Mouse (Mus musculus) cortical plate, adult 2 months (tissue): ENCODE data around the gene Gm11444.

Experiments used
- CTCF ChIP-seq: fragments of 200-500 bp; IDR thresholded peaks from 2 replicates; pipeline ENCODE4 v1.5.1; 2011; ENCODE audit warnings: mild to moderate bottlenecking, control low read depth, low read length; ENCODE audit not compliant: insufficient read depth; ENCODE audit errors: extremely low read depth
- POLR2A ChIP-seq: fragments of 200-500 bp; IDR thresholded peaks from 2 replicates; pipeline ENCODE4 v1.6.1; 2011; ENCODE audit warnings: mild to moderate bottlenecking, low read length, control low read depth; ENCODE audit not compliant: insufficient read depth; ENCODE audit errors: extremely low read depth

DNA sequence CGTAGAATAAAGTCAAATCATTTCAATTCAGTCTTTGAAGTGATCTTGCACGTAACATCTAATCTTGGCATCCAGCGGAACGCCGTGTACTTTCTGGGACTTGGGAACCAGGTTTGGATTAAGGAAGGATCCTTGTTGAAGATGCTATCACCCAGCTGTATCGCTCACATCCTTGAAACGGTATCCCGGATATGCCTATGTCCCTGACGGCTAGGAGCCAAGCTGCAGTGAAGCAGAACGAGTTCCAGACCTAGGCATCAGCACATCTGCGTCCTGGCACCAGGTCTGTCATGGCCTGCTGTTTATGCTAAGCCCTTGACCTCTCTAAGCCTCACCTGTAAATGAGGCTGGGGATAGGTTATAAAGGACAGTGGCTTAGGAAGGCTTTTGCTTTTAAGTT is 49.8 kb downstream of the Gm11444 start:
- TF ChIP-seq CTCF: no peak
- no peak for TF ChIP-seq POLR2A
